Mouse (Mus musculus) subcutaneous adipose tissue, adult 2 months (tissue): ENCODE measurements around the gene Traf3. TPM values are rescaled to one million over a fixed set of nuclear protein-coding genes. Genes with fewer than 3 reads are reported as not detected.

Experiments
- polyA plus RNA-seq: library from polyadenylated mRNA; depleted of rRNA; stranded (reverse); fragments of >200 nt; gene quantifications from 2 replicates; pipeline ENCODE4 v1.2.3, GENCODE M21; 2012; ENCODE audit warnings: low replicate concordance; rRNA removed

Traf3 gene
- polyA plus RNA-seq = 12.2 and 22.6 TPM in 2 replicates

DNA sequence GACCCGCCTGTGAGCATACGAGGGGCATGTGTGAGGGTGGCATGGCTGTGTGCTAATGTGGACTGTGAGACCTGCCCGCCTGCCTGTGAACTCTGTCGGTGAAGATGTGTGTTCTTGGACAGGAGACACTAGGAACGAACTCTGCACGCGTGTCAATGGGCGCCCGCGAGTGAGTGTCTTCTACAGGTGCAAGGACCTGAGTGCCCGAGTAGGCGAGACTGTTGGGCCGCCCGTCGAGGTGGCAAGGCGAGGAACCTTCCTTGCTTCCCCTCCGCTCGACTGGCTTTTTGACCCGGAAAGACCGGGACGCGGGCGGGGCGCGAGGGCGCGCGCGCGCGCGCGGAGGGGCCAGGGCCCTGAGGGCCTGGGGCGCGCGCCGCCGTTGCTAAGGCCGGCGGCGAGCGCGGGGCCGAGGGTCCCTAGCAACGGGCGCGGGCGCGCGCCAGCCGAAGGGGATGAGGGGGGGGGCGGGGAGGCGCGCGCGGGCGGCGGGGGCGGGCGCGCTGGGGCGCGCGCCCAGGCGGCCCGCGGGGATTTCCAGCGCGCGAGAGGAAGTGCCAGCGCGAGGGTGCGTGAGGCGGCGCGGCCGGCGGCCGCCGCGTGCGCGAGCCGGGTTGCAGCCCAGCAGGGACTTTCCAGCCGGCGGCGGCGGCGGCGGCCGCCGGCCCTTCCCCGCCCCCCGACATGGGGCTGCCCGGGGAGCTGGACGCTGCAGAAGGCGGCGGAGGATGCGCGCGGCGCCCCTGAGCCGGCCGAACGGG, at the start of gene Traf3:
TSS of gene Traf3 (plus strand) at position 540 of the 761 bp plus-strand sequence.

DNA sequence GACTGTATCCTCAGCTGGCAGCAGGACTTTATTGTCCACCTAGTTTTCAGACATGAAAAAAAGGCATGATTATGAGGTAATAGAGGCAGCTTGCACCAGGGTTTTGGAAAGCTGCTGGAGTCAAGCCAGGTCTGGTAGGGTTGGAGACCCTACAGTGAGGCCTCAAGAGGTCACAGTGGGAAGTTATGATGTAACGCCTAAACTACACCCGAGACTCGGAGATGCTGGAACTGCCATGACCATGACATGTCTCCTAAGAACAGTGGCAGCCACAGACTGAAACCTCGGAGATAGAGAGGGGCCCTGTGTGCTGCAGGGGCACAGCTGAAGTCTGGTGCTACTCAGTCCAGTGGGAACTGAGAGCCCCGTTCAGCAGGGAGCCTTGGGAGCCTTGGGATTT, 18.3 kb downstream of the Traf3 start, which contains the start of gene 4930595D18Rik:
TSS of gene 4930595D18Rik (minus strand) at position 16 of the 400 bp plus-strand sequence.

DNA sequence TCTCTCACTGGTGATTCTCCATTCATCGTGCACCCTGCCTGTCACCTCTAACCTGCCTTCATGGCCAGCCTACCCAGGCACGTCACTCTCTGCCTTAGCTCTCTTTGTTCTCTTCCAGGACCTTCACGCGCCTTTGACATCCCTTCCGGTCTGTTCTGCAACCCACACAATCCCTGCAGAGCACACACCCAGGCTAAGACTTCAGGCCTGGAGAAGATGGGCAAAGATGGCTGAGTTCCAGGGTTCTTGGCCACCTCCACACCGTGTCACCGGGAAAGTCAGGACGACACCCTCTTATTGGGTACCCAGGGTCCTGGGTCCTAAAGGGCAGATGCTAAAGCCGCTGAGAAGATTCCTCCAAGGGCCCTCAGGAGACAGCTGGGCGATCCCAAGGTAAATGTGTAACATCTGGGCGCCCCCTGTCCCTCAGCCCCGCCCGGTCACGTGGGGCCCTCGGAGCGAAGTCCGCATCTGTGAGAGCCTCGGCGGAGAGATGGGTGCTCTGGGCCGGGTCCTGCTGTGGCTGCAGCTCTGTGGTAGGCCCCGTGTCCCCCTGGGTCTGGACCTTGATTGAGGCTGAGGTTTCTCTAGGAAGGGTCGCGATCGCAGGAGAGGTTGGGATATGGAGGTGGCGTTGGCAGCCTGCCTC, 104.6 kb downstream of the Traf3 start, which contains the start of gene Amn:
TSS of gene Amn (plus strand) at position 467 of the 649 bp plus-strand sequence.

Other genes with a start within 250 kb of the Traf3 start
- gene Ankrd9, start 187.3 kb upstream of the Traf3 start, polyA plus RNA-seq = 15.7 and 17.4 TPM in 2 replicates
- gene Rcor1, start 127.0 kb upstream of the Traf3 start, polyA plus RNA-seq = 6.3 and 16.8 TPM in 2 replicates
- gene 4930595D18Rik, start 18.1 kb downstream of the Traf3 start, polyA plus RNA-seq = not detected in 2 replicates
- 0.10 and 0.26 TPM in 2 replicates for gene Amn, start 104.7 kb downstream of the Traf3 start, polyA plus RNA-seq
- 233 and 235 TPM in 2 replicates for gene Cdc42bpb, start 211.3 kb downstream of the Traf3 start, polyA plus RNA-seq
- gene Lbhd2, start 240.4 kb downstream of the Traf3 start, polyA plus RNA-seq = 0.78 TPM in 1 of 2 replicates, not detected in the other